Mouse (Mus musculus): ENCODE data around the gene Tmem255a.
A peak's percentile ranks its signal among the peaks of the same experiment; 100 is the strongest.

The Tmem255a gene

GRCm38 (mm10) chrX:38251851-38252571 is at the start of gene Tmem255a:
TSS of gene Tmem255a (minus strand) at chrX:38252439.
- DNase-seq = peak; percentile 78

GRCm38 (mm10) chrX:38259610-38260009 is 7.4 kb upstream of the Tmem255a start:
- DNase-seq = peak; percentile 19

GRCm38 (mm10) chrX:38250352-38250950 is 1.8 kb downstream of the Tmem255a start:
- peak; percentile 62 for DNase-seq

DNA sequence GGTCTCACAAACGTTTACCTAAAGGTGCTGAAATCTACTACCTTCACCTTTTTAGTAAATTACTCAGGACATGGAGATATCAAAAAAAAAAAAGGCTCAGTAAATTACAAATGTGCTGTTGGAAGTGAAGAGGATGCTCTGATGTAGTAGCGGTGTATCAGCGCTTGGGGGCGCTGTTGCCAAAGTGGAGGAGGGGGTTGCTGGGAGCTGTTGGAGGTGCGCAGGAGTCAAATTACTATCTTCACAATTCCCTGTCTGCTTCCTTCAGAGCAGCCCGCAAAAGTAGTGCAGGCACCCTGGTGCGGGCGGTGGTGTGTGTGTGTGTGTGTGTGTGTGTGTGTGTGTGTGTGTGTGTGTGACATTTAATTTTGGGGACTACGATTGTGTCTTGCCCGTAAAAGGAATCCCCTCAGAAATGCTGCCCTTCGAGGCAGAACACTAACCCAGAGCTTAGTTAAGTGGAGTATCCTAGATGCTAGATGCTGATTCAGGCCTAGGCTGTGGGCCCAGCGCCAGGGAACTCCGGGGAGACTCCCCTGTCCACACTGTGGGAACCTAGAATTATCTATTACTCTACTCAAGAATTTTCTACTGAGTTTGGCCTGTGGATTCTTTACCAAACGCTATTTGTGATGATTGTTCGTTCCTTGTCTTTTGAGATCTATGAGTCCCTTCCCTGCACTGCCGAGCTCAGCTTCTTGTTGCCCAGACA is 2.4 kb downstream of the Tmem255a start:
- peak; percentile 68 for DNase-seq

- no peak for DNase-seq
Measured at GRCm38 (mm10) chrX:38247601-38248000, 4.6 kb downstream of the Tmem255a start.

GRCm38 (mm10) chrX:38247108-38247507 is 5.1 kb downstream of the Tmem255a start:
- DNase-seq = no peak

DNA sequence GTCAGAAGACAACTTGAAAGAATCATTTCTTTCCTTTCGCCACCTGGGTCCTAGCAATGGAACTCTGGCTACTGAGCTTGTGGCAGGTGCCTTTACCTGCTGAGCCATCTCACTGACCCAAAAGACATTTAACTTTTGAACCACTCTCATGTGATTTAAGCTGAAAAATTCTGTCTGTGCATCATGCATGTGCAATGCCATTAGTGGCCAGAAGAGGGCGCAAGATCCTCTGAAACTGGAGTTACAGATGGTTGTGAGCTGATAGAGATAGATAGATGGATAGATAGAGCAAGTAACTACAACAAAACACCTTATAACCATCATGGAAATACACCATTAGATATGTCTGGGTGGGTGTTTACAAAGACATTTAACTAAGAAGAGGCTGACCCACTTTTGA is 14.5 kb downstream of the Tmem255a start:
- DNase-seq = peak; percentile 54

DNA sequence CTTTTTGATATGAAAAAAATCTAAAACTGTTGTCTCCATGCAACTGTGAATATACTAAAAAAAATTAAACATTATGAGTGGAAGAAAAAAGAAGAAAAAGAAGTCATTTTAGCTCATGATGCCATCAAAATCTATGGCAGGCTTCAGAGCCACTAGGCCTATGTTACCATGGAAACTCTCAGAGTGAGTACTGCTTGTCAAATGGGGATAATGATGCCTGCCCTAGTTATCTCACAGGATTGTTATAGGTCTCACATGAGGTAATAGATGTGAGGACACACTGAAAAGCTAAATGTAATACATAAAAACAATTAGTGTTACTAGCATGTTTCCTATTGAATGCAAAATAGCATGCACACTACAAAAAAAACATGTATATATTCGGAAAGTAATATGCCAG is 22.4 kb downstream of the Tmem255a start:
- peak; percentile 14 for DNase-seq

DNA sequence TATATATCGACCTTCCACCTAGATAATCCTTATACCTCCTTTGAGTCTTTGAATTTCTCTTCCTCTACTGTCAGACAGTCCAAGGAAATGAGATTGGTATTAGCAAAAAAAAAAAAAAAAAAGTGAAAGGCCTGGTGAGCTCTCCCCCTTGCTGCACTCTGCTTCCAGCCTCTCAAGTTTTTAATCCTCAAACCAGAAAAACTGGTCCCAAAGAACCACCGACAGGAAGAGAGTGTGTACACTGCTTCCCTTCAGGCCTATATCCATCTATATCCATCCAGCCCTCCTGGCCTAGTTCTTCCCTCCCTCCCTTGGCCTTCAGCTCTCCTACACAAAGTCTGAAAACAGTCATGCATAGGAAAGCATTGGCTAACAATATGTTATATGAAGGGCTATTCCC is 29.5 kb downstream of the Tmem255a start:
- DNase-seq = no peak

- DNase-seq = no peak
Measured at GRCm38 (mm10) chrX:38217676-38217991, 34.6 kb downstream of the Tmem255a start.

DNA sequence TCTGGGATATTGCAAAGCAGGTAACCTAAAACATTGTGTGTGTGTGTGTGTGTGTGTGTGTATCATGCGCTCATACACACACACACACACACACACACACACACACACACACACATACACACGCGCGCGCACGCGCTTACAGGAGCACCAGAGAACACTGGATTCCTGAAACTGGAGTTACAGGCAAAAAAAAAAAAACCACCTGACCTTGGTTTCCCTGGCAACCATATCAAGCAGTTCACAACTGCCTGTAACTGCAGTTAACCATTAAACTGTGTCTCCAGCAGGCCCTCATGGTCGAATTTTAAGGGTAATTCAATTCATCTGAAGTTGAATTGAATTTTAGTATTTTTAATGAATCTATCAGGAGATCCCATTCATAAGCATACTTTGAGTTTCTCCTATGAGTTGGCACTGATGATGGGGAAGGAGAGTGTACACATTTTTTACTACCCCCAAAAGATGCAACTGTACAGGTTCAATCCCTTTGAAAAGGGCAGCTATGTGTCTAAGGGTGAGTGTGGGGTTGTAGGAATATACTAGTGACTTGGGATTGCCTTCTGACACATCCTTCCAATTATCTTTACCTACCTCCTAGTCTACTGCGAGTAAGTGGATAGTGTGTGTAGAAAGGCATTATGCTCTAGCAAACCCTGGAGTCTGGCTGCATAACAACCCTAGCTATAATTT is 35.1 kb downstream of the Tmem255a start:
- no peak for DNase-seq

DNA sequence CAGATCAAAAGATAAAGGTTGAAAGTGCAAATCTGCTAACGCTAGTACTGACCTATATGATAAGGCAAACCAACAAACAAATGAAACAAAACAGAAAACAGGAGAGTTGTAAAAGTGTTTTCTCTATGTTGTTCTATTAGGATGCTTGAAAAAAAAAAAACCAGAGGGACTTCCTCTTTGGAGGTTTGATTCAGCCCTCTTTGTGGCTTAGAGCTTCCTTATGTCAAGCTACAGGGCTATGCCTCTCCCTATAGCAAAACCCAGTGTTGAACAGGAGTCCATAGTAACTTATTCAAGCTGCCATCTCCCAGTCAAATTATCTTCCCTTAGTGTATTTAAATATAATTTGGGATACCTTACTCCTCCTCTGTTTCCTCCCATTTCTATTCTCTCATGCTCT is 44.8 kb downstream of the Tmem255a start:
- DNase-seq = no peak

GRCm38 (mm10) chrX:38201816-38202215 is 50.4 kb downstream of the Tmem255a start:
- no peak for DNase-seq

- DNase-seq = no peak
Measured at GRCm38 (mm10) chrX:38190458-38190764, 61.8 kb downstream of the Tmem255a start.

DNA sequence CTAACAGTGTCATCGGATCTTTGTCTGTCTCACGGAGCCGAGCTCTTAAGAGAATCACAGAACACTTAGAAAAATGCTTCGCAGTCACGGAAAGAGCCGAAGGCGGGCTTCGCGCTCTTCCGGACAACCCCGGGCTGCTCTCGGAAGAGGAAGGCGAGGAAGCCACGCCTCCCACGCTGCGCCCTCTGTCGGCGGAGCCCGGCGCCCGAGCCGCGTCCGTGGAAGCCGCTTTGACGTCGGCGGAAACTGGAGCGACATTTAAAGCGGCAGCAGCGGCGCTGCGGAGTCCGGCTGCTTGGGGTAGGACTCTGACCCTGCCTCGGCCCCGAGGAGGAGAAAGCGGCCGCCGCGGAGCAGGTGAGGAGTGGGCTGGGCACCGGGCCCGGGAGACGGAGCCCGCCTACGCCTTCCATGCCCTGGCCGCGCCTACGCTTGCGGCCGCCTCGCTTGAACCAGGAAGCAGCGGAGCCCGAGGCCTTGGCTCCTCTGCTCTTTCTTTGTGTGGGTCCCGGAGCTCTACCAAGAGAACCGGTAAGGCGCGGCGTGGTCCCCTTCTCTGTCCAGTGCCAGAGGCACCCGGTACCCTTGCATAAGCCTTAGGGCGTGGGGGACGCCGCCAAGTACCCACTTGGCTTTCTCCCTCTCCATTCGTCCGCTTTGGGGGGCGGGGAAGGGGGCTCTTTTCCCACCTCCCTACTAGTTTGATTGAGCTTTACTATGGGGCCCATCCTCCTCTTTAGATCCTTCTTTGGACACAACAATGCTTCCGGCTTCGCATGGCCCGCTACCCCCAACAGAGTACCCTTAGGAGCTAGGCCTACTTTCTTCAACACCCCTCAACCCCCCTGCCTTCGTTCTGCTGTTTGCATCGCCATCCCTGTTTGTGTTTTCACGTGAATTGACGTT is 62.4 kb downstream of the Tmem255a start, which contains the start of gene Zbtb33:
TSS of gene Zbtb33 (plus strand) at position 242 of the 906 bp plus-strand sequence.
- peak; percentile 90 for DNase-seq

DNA sequence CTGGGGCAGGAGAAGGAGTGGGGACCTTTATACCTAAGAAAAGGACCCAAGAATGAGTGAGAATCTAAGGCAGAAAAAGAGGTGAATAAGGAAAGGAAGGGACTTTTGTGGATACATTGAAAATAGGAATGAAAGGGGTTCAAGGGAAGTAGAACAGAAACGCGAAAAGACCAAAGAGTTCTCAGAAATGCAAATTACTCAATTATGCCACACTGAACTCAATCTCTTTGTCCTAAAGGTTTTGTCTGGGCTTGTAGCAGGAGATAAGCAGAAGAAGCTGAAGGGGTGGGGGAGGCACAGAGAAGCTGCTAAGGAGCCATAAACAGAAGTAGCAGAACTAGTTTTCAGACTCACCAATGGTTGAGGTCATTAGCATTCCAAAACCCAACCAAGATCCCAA is 66.7 kb downstream of the Tmem255a start:
- no peak for DNase-seq

DNA sequence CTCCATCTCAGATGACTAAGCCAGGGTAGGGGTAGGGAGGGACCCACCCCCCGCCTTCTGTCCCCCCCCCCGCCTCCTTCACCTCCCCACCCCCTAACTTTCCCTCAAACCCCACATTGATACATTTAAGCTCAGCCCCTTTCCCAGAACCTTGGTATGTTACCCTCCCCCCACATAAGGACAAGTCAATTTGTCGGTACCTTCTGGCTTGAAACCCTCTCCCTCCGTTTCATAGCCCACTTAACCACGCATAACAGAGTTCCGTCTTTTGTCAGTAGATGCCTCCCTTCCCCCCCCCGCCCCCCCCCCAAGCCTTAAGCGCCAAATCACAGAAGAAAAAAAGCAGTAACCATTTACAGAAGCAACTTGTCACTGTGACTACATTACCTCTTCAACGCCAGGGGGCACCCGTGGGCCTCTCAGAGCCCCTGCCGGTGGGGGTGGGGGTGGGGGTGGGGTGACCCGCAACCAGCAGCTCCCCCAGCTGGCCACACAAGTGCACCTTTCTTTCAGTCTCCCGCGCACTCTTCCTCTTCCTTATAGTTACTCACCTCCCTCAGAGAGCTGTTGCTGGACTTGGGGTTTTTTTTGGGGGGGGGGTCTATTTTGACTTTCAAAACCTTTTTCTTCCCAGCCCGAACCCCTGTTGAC is 70.5 kb downstream of the Tmem255a start:
- DNase-seq = peak; percentile 84

DNA sequence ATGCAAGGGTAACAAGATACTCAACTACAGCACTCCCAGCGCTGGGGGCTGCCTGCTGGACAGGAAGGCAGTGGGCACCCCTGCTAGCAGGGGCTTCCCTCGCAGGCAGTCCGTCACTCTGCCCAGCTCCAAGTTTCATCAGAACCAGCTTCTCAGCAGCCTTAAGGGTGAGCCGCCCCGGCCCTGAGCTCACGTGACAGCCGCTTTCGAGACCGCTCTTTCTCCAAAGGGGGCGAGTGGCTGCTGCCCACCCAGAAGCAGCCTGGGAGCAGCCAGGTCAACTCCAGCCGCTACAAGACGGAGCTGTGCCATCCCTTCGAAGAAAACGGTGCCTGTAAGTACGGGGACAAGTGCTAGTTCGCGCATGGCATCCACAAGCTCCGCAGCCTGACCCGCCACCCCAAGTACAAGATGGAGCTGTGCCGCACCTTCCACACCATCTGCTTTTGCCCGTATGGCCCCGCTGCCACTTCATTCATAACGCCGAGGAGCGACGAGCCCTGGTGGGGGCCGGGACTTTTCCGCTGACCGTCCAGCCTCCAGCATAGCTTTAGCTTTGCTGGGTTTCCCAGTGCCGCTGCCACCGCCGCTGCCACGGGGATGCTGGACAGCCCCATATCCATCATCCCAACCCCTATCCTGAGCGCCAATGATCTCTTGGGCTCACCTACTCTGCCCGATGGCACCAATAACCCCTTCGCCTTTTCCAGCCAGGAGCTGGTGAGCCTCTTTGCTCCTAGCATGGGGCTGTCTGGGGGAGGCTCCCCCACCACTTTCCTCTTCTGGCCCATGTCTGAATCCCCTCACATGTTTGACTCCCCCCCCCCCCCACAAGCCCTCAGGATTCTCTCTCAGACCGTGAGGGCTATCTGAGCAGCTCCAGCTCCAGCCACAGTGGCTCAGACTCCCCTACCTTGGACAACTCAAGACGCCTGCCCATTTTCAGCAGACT is 71.3 kb downstream of the Tmem255a start:
- DNase-seq = peak; percentile 34

GRCm38 (mm10) chrX:38179891-38180310 is 72.3 kb downstream of the Tmem255a start:
- peak; percentile 70 for DNase-seq

DNA sequence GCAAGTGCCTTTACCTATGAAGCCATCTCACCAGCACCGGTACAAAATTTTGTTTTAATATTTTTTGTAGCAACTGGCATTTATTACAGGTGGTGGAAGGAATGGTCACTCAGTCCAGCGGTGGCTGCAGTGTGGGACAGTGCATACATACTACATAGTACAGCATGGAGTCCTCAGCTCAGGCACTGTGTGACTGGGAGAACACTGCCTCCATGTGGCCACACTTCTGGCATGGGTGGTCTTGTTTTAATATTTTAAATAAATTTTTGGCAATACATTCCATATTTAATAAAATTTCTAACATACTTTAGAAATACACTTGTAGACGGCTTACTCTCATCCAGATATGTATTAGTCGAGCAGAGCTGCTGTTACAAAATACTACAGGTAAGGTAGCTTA is 85.6 kb downstream of the Tmem255a start:
- DNase-seq = no peak

DNA sequence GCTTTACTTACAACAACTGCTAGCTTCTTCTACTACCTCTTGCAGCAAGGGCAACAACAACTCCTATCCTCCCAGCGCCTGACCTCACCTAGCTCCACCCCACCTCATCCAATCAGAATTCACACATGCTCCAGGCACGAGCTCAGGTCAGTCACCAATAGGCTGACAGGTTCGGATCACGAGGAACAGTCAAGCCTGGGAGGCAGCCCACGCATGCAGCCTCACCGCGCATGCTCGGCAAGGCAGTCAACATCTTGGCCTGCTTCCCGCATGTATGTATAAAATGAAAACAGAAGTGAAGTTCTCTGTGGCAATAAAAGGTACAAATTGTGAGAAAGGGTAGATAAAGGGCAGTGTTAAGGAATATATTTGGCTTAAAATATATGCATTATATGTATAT is 86.2 kb downstream of the Tmem255a start:
- DNase-seq = no peak
